Comparison of ENCODE assay signal across 17 mouse cellular contexts in genomic region chr5:91404263-91404662, GRCm38 (mm10). TPM values are rescaled to one million over a fixed set of nuclear protein-coding genes. Genes with fewer than 3 reads are reported as not detected.
DNase-seq lines count a peak whose midpoint lies in the region; ATAC-seq and TF ChIP-seq lines count a peak whose summit lies in the region.
"Had no signal": no experiment of that assay in that cellular context is flagged by ENCODE, and none has a peak within 500 bp of the region (broad histone marks: within the 10 kb centered on the region; RNA-seq: fewer than 3 reads in every experiment).

No protein-coding gene starts in this region.

- no peak for DNase-seq in liver, embryonic 11.5 days (ENCODE audit: low spot score)
- DNase-seq in liver: no peak
- no peak for DNase-seq in left cerebral cortex, adult 11 months (ENCODE audit: low spot score)
- no peak for DNase-seq in frontal cortex, postnatal 36 days (ENCODE audit: low spot score in 2 of 2)
- DNase-seq in thymus, postnatal 25 days: no peak
- no peak for DNase-seq in forebrain, postnatal 0 days
- DNase-seq: adrenal gland, postnatal 10 days; cerebellum, adult 18-20 months; cerebellum, adult 9-11 months; gastrocnemius, postnatal 10 days had no signal

- no peak overlapping the region for H3K9ac ChIP-seq in liver, embryonic 11.5 days (ENCODE audit: low read depth, low read length)
- no peak overlapping the region for H3K9ac ChIP-seq in liver, embryonic 12.5 days
- no peak overlapping the region for H3K9ac ChIP-seq in liver, embryonic 16.5 days (ENCODE audit: low read depth, low read length)
- no peak overlapping the region for H3K9ac ChIP-seq in forebrain, postnatal 0 days
- H3K9ac ChIP-seq: heart, embryonic 12.5 days; hindbrain, embryonic 14.5 days had no signal

- H3K4me2 ChIP-seq in liver, embryonic 11.5 days: no peak overlapping the region
- no peak overlapping the region for H3K4me2 ChIP-seq in liver, embryonic 12.5 days
- H3K4me2 ChIP-seq in liver, embryonic 16.5 days (ENCODE audit: low read depth, low read length): no peak overlapping the region
- H3K4me2 ChIP-seq in forebrain, postnatal 0 days (ENCODE audit: low read depth): no peak overlapping the region
- H3K4me2 ChIP-seq: heart, embryonic 12.5 days; hindbrain, embryonic 14.5 days had no signal

- WGBS in liver, embryonic 11.5 days: 70% methylated on average over 5 of the region's 5 CpGs
- 55% methylated on average over 5 of the region's 5 CpGs for WGBS in liver, embryonic 12.5 days (ENCODE audit: insufficient replicate concordance)
- whole genome bisulfite sequencing in liver, embryonic 16.5 days (ENCODE audit: insufficient replicate concordance): 35% methylated on average over 5 of the region's 5 CpGs
- 91% methylated on average over 5 of the region's 5 CpGs for WGBS in forebrain, postnatal 0 days

- H3K4me1 ChIP-seq in liver, embryonic 11.5 days (replicated peaks; ENCODE audit: control insufficient read depth, insufficient read depth, low read length): no peaks in the 10 kb centered on the region
- H3K4me1 ChIP-seq in liver, embryonic 12.5 days: 0 out of 2 replicates have a peak, but pooled peaks cover 8% of the 10 kb centered on the region
- no peaks in the 10 kb centered on the region; the same call in 1 of the 2 replicates for H3K4me1 ChIP-seq in liver, embryonic 16.5 days (ENCODE audit: control insufficient read depth, low read depth, low read length)
- no peaks in the 10 kb centered on the region for H3K4me1 ChIP-seq in forebrain, postnatal 0 days (ENCODE audit: insufficient read depth)

- no peak for TF ChIP-seq CTCF in forebrain, postnatal 0 days (IDR thresholded peaks at IDR 0.05; ENCODE audit: low read depth)

- ATAC-seq in liver, embryonic 11.5 days (replicated peaks; ENCODE audit: low FRiP score): peak; percentile 87
- peak; percentile 80 for ATAC-seq in liver, embryonic 12.5 days
- ATAC-seq in liver, embryonic 16.5 days (ENCODE audit: low read depth): peak; percentile 85
- no peak for ATAC-seq in forebrain, postnatal 0 days
- ATAC-seq: forebrain, embryonic 14.5 days had no signal

- H3K9me3 ChIP-seq in liver, embryonic 11.5 days (ENCODE audit: control insufficient read depth, low read length): no peaks in the 10 kb centered on the region
- no peaks in the 10 kb centered on the region for H3K9me3 ChIP-seq in liver, embryonic 12.5 days (replicated peaks)
- H3K9me3 ChIP-seq in liver, embryonic 16.5 days (replicated peaks; ENCODE audit: control insufficient read depth, low read length): no peaks in the 10 kb centered on the region
- H3K9me3 ChIP-seq in forebrain, postnatal 0 days (ENCODE audit: low read length): no peaks in the 10 kb centered on the region
- H3K9me3 ChIP-seq: embryonic facial prominence, embryonic 10.5 days; heart, embryonic 12.5 days; hindbrain, embryonic 10.5 days had no signal

- no peak overlapping the region for H3K27ac ChIP-seq in liver, embryonic 11.5 days (ENCODE audit: low read depth, low read length)
- no peak overlapping the region for H3K27ac ChIP-seq in liver, embryonic 12.5 days
- H3K27ac ChIP-seq in liver, embryonic 16.5 days (ENCODE audit: low read length): no peak overlapping the region
- H3K27ac ChIP-seq in forebrain, postnatal 0 days (ENCODE audit: low read depth, low read length): no peak overlapping the region
- H3K27ac ChIP-seq: embryonic facial prominence, embryonic 10.5 days; hindbrain, embryonic 10.5 days; hindbrain, embryonic 14.5 days had no signal

- H3K36me3 ChIP-seq in liver, embryonic 11.5 days (ENCODE audit: control insufficient read depth, insufficient read depth, low read length): no peaks in the 10 kb centered on the region
- no peaks in the 10 kb centered on the region for H3K36me3 ChIP-seq in liver, embryonic 12.5 days
- H3K36me3 ChIP-seq in liver, embryonic 16.5 days (ENCODE audit: control insufficient read depth, insufficient read depth): no peaks in the 10 kb centered on the region
- H3K36me3 ChIP-seq in forebrain, postnatal 0 days (ENCODE audit: insufficient read depth): no peaks in the 10 kb centered on the region
- H3K36me3 ChIP-seq: embryonic facial prominence, embryonic 10.5 days; heart, embryonic 12.5 days; hindbrain, embryonic 10.5 days had no signal

- no peak overlapping the region for H3K4me3 ChIP-seq in liver, embryonic 11.5 days (ENCODE audit: low read depth, low read length)
- H3K4me3 ChIP-seq in liver, embryonic 12.5 days: no peak overlapping the region
- H3K4me3 ChIP-seq in liver, embryonic 16.5 days (ENCODE audit: low read depth, low read length): no peak overlapping the region
- no peak overlapping the region for H3K4me3 ChIP-seq in forebrain, postnatal 0 days (ENCODE audit: low read depth, low read length)
- H3K4me3 ChIP-seq: embryonic facial prominence, embryonic 10.5 days; heart, embryonic 12.5 days; hindbrain, embryonic 10.5 days had no signal

- H3K27me3 ChIP-seq in liver, embryonic 11.5 days (replicated peaks; ENCODE audit: control insufficient read depth, insufficient read depth, low read length): no peaks in the 10 kb centered on the region
- H3K27me3 ChIP-seq in liver, embryonic 12.5 days (replicated peaks): no peaks in the 10 kb centered on the region
- no peaks in the 10 kb centered on the region for H3K27me3 ChIP-seq in liver, embryonic 16.5 days (ENCODE audit: control insufficient read depth, insufficient read depth, low read depth, low read length)
- H3K27me3 ChIP-seq in forebrain, postnatal 0 days (ENCODE audit: insufficient read depth, low read length): no peaks in the 10 kb centered on the region
- H3K27me3 ChIP-seq: heart, embryonic 12.5 days had no signal

RNA-seq across cellular contexts. Expression of gene Btc, which starts 1.5 kb away (rescaled TPM):
- polyA plus RNA-seq in liver, embryonic 11.5 days (2014; fragmentation: Nextera tagmentation; extraction: Ambion mirVana): 0.23 and 0.52 TPM in 2 replicates
- polyA plus RNA-seq in liver, embryonic 12.5 days (2016; fragmentation: Nextera tagmentation; extraction: Ambion mirVana): 0.08 and 0.33 TPM in 2 replicates
- polyA plus RNA-seq in liver, embryonic 16.5 days (2015; fragmentation: Nextera tagmentation; extraction: Ambion mirVana): 0.44 and 0.55 TPM in 2 replicates
- 0.15 and 0.24 TPM in 2 replicates for total RNA-seq in forebrain, postnatal 0 days (2014; rRNA removed)
- 0.06 and 0.15 TPM in 2 replicates for polyA plus RNA-seq in forebrain, postnatal 0 days (2015; fragmentation: Nextera tagmentation; extraction: Ambion mirVana)
- polyA plus RNA-seq: hindbrain, embryonic 14.5 days had no signal
